ENCODE assay signal across 14 mouse cellular contexts in genomic region chr9:58267046-58267445, GRCm38 (mm10). TPM values are rescaled to one million over a fixed set of nuclear protein-coding genes. Genes with fewer than 3 reads are reported as not detected.
A peak's percentile ranks its signal among the peaks of the same experiment; 100 is the strongest.
DNase-seq lines count a peak whose midpoint lies in the region; ATAC-seq and TF ChIP-seq lines count a peak whose summit lies in the region.
"Had no signal": no experiment of that assay in that cellular context is flagged by ENCODE, and none has a peak within 500 bp of the region (broad histone marks: within the 10 kb centered on the region; RNA-seq: fewer than 3 reads in every experiment).

No protein-coding gene starts in this region.

- TF ChIP-seq POLR2A in myocyte (IDR thresholded peaks at IDR 0.05; ENCODE audit: insufficient read length, low read depth), result no peak

- DNase-seq in heart, postnatal 0 days (ENCODE audit: low spot score), result peak; percentile 6
- DNase-seq in heart, adult 18-20 months, result no peak
- no peak for DNase-seq in embryo, embryonic 10 days (ENCODE audit: low spot score)
- no peak for DNase-seq in embryo, embryonic 11 days
- DNase-seq: adrenal gland, adult 2 months; cerebellum, adult 2 months had no signal

- H3K9ac ChIP-seq in heart, postnatal 0 days (replicated peaks; ENCODE audit: low read depth, low read length), result no peak overlapping the region
- H3K9ac ChIP-seq in embryonic facial prominence, embryonic 12.5 days, result no peak overlapping the region; the same call in 1 of the 2 replicates

- H3K4me1 ChIP-seq in heart, postnatal 0 days (ENCODE audit: control insufficient read depth, insufficient read depth), result no peaks in the 10 kb centered on the region
- H3K4me1 ChIP-seq in megakaryocyte, embryonic 14.5 days, result peaks cover 71% of the 10 kb centered on the region
- H3K4me1 ChIP-seq in embryonic facial prominence, embryonic 12.5 days, result peaks cover 12% of the 10 kb centered on the region

- H3K27ac ChIP-seq in heart, postnatal 0 days (ENCODE audit: low read depth), result peak overlapping the region; percentile 66
- H3K27ac ChIP-seq in embryonic facial prominence, embryonic 12.5 days, result peak overlapping the region; percentile 72

- no peak for TF ChIP-seq CTCF in heart, postnatal 0 days (IDR thresholded peaks at IDR 0.05; ENCODE audit: low read depth)

- no peaks in the 10 kb centered on the region for H3K27me3 ChIP-seq in heart, postnatal 0 days (ENCODE audit: control insufficient read depth, insufficient read depth, low read length)
- no peaks in the 10 kb centered on the region for H3K27me3 ChIP-seq in megakaryocyte, embryonic 14.5 days (replicated peaks)
- H3K27me3 ChIP-seq in embryonic facial prominence, embryonic 12.5 days, result no peaks in the 10 kb centered on the region
- H3K27me3 ChIP-seq in myocyte (ENCODE audit: control insufficient read depth, insufficient read depth, insufficient read length), result no peaks in the 10 kb centered on the region

- H3K9me3 ChIP-seq in heart, postnatal 0 days (replicated peaks; ENCODE audit: control insufficient read depth, low read length), result no peaks in the 10 kb centered on the region
- no peaks in the 10 kb centered on the region for H3K9me3 ChIP-seq in megakaryocyte, embryonic 14.5 days
- H3K9me3 ChIP-seq in embryonic facial prominence, embryonic 12.5 days, result no peaks in the 10 kb centered on the region
- H3K9me3 ChIP-seq: G1E had no signal

- no peak for TF ChIP-seq EP300 in heart, postnatal 0 days (IDR thresholded peaks at IDR 0.05; ENCODE audit: low read depth)

- no peaks in the 10 kb centered on the region for H3K79me2 ChIP-seq in myocyte (ENCODE audit: control insufficient read depth, insufficient read depth)

- no peak overlapping the region for H3K4me3 ChIP-seq in heart, postnatal 0 days (ENCODE audit: low read depth, low read length)
- H3K4me3 ChIP-seq in megakaryocyte, embryonic 14.5 days (replicated peaks), result peak overlapping the region; percentile 7
- no peak overlapping the region for H3K4me3 ChIP-seq in embryonic facial prominence, embryonic 12.5 days
- H3K4me3 ChIP-seq in myocyte, result no peak overlapping the region

- no peak overlapping the region for H3K4me2 ChIP-seq in heart, postnatal 0 days (ENCODE audit: low read depth, low read length)
- no peak overlapping the region for H3K4me2 ChIP-seq in embryonic facial prominence, embryonic 12.5 days (replicated peaks)
- H3K4me2 ChIP-seq in myocyte (ENCODE audit: low read depth), result peak overlapping the region; percentile 74

- peaks cover 6% of the 10 kb centered on the region for H3K36me3 ChIP-seq in heart, postnatal 0 days (replicated peaks; ENCODE audit: control insufficient read depth, insufficient read depth, low read length)
- peaks cover 9% of the 10 kb centered on the region for H3K36me3 ChIP-seq in megakaryocyte, embryonic 14.5 days (replicated peaks; ENCODE audit: low read length)
- H3K36me3 ChIP-seq in embryonic facial prominence, embryonic 12.5 days, result peaks cover 7% of the 10 kb centered on the region; the same call in 1 of the 2 replicates
- H3K36me3 ChIP-seq in myocyte (ENCODE audit: control insufficient read depth, insufficient read depth), result peaks cover 1% of the 10 kb centered on the region

- WGBS in heart, postnatal 0 days, result 48% methylated on average over 3 of the region's 3 CpGs
- 74% methylated on average over 3 of the region's 3 CpGs for WGBS in embryonic facial prominence, embryonic 12.5 days

- no peak for ATAC-seq in heart, postnatal 0 days (ENCODE audit: insufficient read depth, low read depth)
- ATAC-seq in megakaryocyte, adult 5-6 weeks (ENCODE audit: poor library complexity, severe bottlenecking), result no peak
- ATAC-seq in embryonic facial prominence, embryonic 12.5 days (ENCODE audit: insufficient number of reproducible peaks, insufficient read depth, low FRiP score, low TSS enrichment), result no peak

- no peak overlapping the region for H3ac ChIP-seq in myocyte (ENCODE audit: control insufficient read depth, insufficient read length)

TF ChIP-seq in myocyte, 11 proteins besides CTCF, POLR2A, EP300 and RAD21:
- TF ChIP-seq MYOD1 (IDR thresholded peaks at IDR 0.05; ENCODE audit: control insufficient read depth in 1 of 3, insufficient read length in 2 of 3, low read depth in 2 of 3) (peak in 2 of 3 experiments; percentile 42 to 57), SRF (IDR thresholded peaks at IDR 0.05; ENCODE audit: control insufficient read depth, insufficient read length, low read depth) (no peak)

RNA-seq across cellular contexts. Expression of gene Stoml1, which starts 14.1 kb away (rescaled TPM):
- total RNA-seq in heart, postnatal 0 days (2014; rRNA removed; ENCODE audit: low replicate concordance), result 16.4 and 52.8 TPM in 2 replicates
- 21.7 and 23.3 TPM in 2 replicates for polyA plus RNA-seq in heart, postnatal 0 days (2015; fragmentation: Nextera tagmentation; extraction: Ambion mirVana)
- 10 to 100 TPM; 10.2 to 10.5 TPM for total RNA-seq in heart, adult 18-20 months (2021)
- 4.3 TPM in 1 of 2 replicates, not detected in the other for polyA plus RNA-seq in megakaryocyte, embryonic 14.5 days (2012; ENCODE audit: insufficient read depth, low replicate concordance)
- total RNA-seq in megakaryocyte, adult 5-6 weeks (2015), result 5.8 and 6.1 TPM in 2 replicates
- 9.4 and 11.9 TPM in 2 replicates for total RNA-seq in megakaryocyte, adult 5-6 weeks (2017)
- polyA plus RNA-seq in embryonic facial prominence, embryonic 12.5 days (2016; fragmentation: Nextera tagmentation; extraction: Ambion mirVana), result 40.9 and 44.2 TPM in 2 replicates
- polyA plus RNA-seq in myocyte (2012; fragmentation: generic; extraction: Trizol), result 37.9 TPM

RNA-seq across cellular contexts. Expression of gene Pml, which starts 17.5 kb away (rescaled TPM):
- 11.4 and 15.0 TPM in 2 replicates for total RNA-seq in heart, postnatal 0 days (2014; rRNA removed; ENCODE audit: low replicate concordance)
- polyA plus RNA-seq in heart, postnatal 0 days (2015; fragmentation: Nextera tagmentation; extraction: Ambion mirVana), result 5.2 and 5.6 TPM in 2 replicates
- total RNA-seq in heart, adult 18-20 months (2021), result 1 to 10 TPM; 8.1 to 8.8 TPM
- polyA plus RNA-seq in megakaryocyte, embryonic 14.5 days (2012; ENCODE audit: insufficient read depth, low replicate concordance), result 28.7 and 29.2 TPM in 2 replicates
- 37.7 and 41.3 TPM in 2 replicates for total RNA-seq in megakaryocyte, adult 5-6 weeks (2015)
- total RNA-seq in megakaryocyte, adult 5-6 weeks (2017), result 15.5 and 17.4 TPM in 2 replicates
- 14.0 and 16.0 TPM in 2 replicates for polyA plus RNA-seq in embryonic facial prominence, embryonic 12.5 days (2016; fragmentation: Nextera tagmentation; extraction: Ambion mirVana)
- 15.5 TPM for polyA plus RNA-seq in myocyte (2012; fragmentation: generic; extraction: Trizol)

RNA-seq across cellular contexts. Expression of gene Loxl1, which starts 45.9 kb away (rescaled TPM):
- total RNA-seq in heart, postnatal 0 days (2014; rRNA removed; ENCODE audit: low replicate concordance), result 44.1 and 61.7 TPM in 2 replicates
- 39.2 and 40.7 TPM in 2 replicates for polyA plus RNA-seq in heart, postnatal 0 days (2015; fragmentation: Nextera tagmentation; extraction: Ambion mirVana)
- 10 to 100 TPM; 18.3 to 20.2 TPM for total RNA-seq in heart, adult 18-20 months (2021)
- not detected in 2 replicates for polyA plus RNA-seq in megakaryocyte, embryonic 14.5 days (2012; ENCODE audit: insufficient read depth, low replicate concordance)
- total RNA-seq in megakaryocyte, adult 5-6 weeks (2015), result 0.05 and 0.11 TPM in 2 replicates
- total RNA-seq in megakaryocyte, adult 5-6 weeks (2017), result not detected in 2 replicates
- 27.5 and 29.3 TPM in 2 replicates for polyA plus RNA-seq in embryonic facial prominence, embryonic 12.5 days (2016; fragmentation: Nextera tagmentation; extraction: Ambion mirVana)
- 46.1 TPM for polyA plus RNA-seq in myocyte (2012; fragmentation: generic; extraction: Trizol)
- total RNA-seq: G1E; hematopoietic stem cell, adult 5-6 weeks; megakaryocyte progenitor cell, adult 5-6 weeks; neutrophil, adult 5-6 weeks had no signal
- polyA plus RNA-seq: G1E had no signal

Comparison
In these comparisons a context has a peak if more than half of its experiments do, and no peak if none do; other contexts are left out.
1. RNA of gene Loxl1, which starts 45.9 kb away (polyA plus RNA-seq): 46.1 TPM in myocyte (single experiment), 39.2 to 40.7 TPM in heart, postnatal 0 days and 27.5 to 29.3 TPM in embryonic facial prominence, embryonic 12.5 days; not detected in megakaryocyte, embryonic 14.5 days; every median in the first group is over 10 times any median in the second.